Mouse (Mus musculus) urinary bladder, postnatal 14 days (tissue): ENCODE data around the gene Mageb16.
A peak's percentile ranks its signal among the peaks of the same experiment; 100 is the strongest.

Source experiments
- DNase-seq: peaks from one replicate; pipeline ENCODE4 v3.0.0; 2021; ENCODE audit warnings: low spot score

Gene Mageb16

GRCm38 (mm10) chrX:79671411-79671810, at the start of gene Mageb16:
Gene Mageb16, minus strand, starts transcription at chrX:79671435.
- no peak for DNase-seq

GRCm38 (mm10) chrX:79651091-79651490, 20.1 kb downstream of the Mageb16 start:
- DNase-seq, result peak; percentile 2

- no peak for DNase-seq
Observed at GRCm38 (mm10) chrX:79635396-79635795, 35.8 kb downstream of the Mageb16 start.

- no peak for DNase-seq
Observed at GRCm38 (mm10) chrX:79606462-79606861, 64.8 kb downstream of the Mageb16 start.
